ENCODE assay signal across 12 mouse cellular contexts in the genomic region with DNA sequence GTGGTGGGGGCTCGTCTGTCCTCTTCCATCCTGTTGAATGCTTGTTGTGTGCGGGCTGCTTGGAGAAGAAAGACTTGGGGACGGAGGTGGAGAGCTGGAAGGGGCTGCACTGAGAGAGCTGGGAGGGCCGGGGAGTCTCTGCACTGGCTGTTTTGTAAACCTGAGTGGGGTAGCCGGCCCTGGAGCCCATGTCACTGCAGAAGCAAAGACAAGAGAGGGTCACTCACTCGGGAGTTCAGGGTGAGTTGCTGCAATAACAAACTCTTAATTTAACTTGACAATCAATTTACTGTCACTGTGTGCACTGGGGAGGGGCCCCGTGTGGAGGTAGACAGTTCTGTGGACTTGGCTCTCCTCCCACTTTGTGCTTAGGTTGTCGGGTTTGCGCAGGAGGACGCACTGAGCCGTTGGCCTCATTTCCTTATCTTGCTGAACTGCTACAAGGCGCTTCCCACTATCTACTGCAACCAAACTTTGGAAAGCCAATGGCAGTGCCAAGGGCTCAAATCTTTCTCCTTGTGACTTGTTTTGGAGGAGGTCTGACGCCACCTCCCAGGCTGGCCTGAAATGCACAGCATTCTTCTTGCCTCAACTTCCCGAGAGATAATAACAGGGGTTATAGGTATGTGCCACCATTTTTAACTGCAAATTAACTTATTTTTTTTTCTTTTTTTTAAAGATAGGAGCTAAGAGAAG. TPM values are rescaled to one million over a fixed set of nuclear protein-coding genes. Genes with fewer than 3 reads are reported as not detected.
A peak's percentile ranks its signal among the peaks of the same experiment; 100 is the strongest.
DNase-seq lines count a peak whose midpoint lies in the region; ATAC-seq and TF ChIP-seq lines count a peak whose summit lies in the region.
"Had no signal": no experiment of that assay in that cellular context is flagged by ENCODE, and none has a peak within 500 bp of the region (broad histone marks: within the 10 kb centered on the region; RNA-seq: fewer than 3 reads in every experiment).

No protein-coding gene starts in this region.

- no peak for TF ChIP-seq POLR2A in cerebellum, adult 2 months (IDR thresholded peaks at IDR 0.05; ENCODE audit: borderline replicate concordance, insufficient read depth, low read length)

- H3K9ac ChIP-seq in liver, embryonic 11.5 days (ENCODE audit: low read depth, low read length) = peak overlapping the region; percentile 61

- no peaks in the 10 kb centered on the region; the same call in 1 of the 2 replicates for H3K27me3 ChIP-seq in liver, embryonic 11.5 days (replicated peaks; ENCODE audit: control insufficient read depth, insufficient read depth, low read length)
- H3K27me3 ChIP-seq in cerebellum, adult 2 months (ENCODE audit: control insufficient read depth, insufficient read depth, low read length) = no peaks in the 10 kb centered on the region

- intact Hi-C loops in left cerebral cortex, adult 2 months (cut with DNase I) = no loop called here

- 23% methylated on average over 14 of the region's 14 CpGs for WGBS in liver, embryonic 11.5 days
- WGBS in cerebellum, adult 2 months = 71% methylated on average over 14 of the region's 14 CpGs

- ATAC-seq in liver, embryonic 11.5 days (replicated peaks; ENCODE audit: low FRiP score) = peak; percentile 89
- ATAC-seq: forebrain, embryonic 16.5 days had no signal

- peaks cover 4% of the 10 kb centered on the region; the same call in 1 of the 2 replicates for H3K36me3 ChIP-seq in liver, embryonic 11.5 days (ENCODE audit: control insufficient read depth, insufficient read depth, low read length)

- peak overlapping the region; percentile 57 for H3K4me2 ChIP-seq in liver, embryonic 11.5 days

- peak overlapping the region; percentile 35 for H3K4me3 ChIP-seq in liver, embryonic 11.5 days (ENCODE audit: low read depth, low read length)
- no peak overlapping the region for H3K4me3 ChIP-seq in left cerebral cortex, adult 2 months
- H3K4me3 ChIP-seq in cerebellum, adult 2 months (replicated peaks; ENCODE audit: insufficient read depth, low read depth, low read length) = no peak overlapping the region

- no peaks in the 10 kb centered on the region for H3K9me3 ChIP-seq in liver, embryonic 11.5 days (ENCODE audit: control insufficient read depth, low read length)

- peak overlapping the region; percentile 91 for H3K27ac ChIP-seq in liver, embryonic 11.5 days (ENCODE audit: low read depth, low read length)
- H3K27ac ChIP-seq in left cerebral cortex, adult 2 months = no peak overlapping the region
- no peak overlapping the region for H3K27ac ChIP-seq in cerebellum, adult 2 months (ENCODE audit: insufficient read depth, low read length)

- H3K4me1 ChIP-seq in liver, embryonic 11.5 days (replicated peaks; ENCODE audit: control insufficient read depth, insufficient read depth, low read length) = peaks cover 65% of the 10 kb centered on the region
- H3K4me1 ChIP-seq in cerebellum, adult 2 months (ENCODE audit: control insufficient read depth, insufficient read depth, low read length) = peaks cover 27% of the 10 kb centered on the region

- no peak for TF ChIP-seq CTCF in left cerebral cortex, adult 2 months (IDR thresholded peaks at IDR 0.05)
- TF ChIP-seq CTCF in cerebellum, adult 2 months (IDR thresholded peaks at IDR 0.05; ENCODE audit: borderline replicate concordance, insufficient read depth, low read depth, low read length) = no peak

- DNase-seq in ovary, adult 18-20 months (ENCODE audit: low spot score) = peak; percentile 49
- DNase-seq in ovary, postnatal 10 days (ENCODE audit: low spot score) = no peak
- DNase-seq in c-Kit-positive CD71-positive TER-119-positive erythroid progenitor cells, embryonic 14.5 days (ENCODE audit: low spot score) = peak; percentile 84
- DNase-seq in liver, embryonic 11.5 days (ENCODE audit: low spot score) = peak; percentile 63
- DNase-seq in testis, postnatal 14 days (ENCODE audit: low spot score) = peak; percentile 74
- DNase-seq in left cerebral cortex, adult 2 months (ENCODE audit: extremely low spot score in 1 of 2, low spot score in 2 of 2) = no peak
- no peak for DNase-seq in cerebellum, adult 2 months
- DNase-seq: cerebellum, adult 18-20 months; lung, postnatal 10 days; thymus, postnatal 4 days had no signal

RNA-seq across cellular contexts. Expression of a gene that starts 35.4 kb away (rescaled TPM):
- 6.1 and 7.5 TPM in 2 replicates for polyA plus RNA-seq in liver, embryonic 11.5 days (2014; fragmentation: Nextera tagmentation; extraction: Ambion mirVana)
- total RNA-seq in left cerebral cortex, adult 2 months (2021) = 100 to 1,000 TPM; 114 to 128 TPM
- 28.3 and 29.8 TPM in 2 replicates for polyA plus RNA-seq in cerebellum, adult 2 months (2012; rRNA removed)
- total RNA-seq: granulocyte monocyte progenitor cell, adult 5-6 weeks had no signal

RNA-seq across cellular contexts. Expression of a gene that starts 50.0 kb away (rescaled TPM):
- 6.0 and 6.9 TPM in 2 replicates for polyA plus RNA-seq in liver, embryonic 11.5 days (2014; fragmentation: Nextera tagmentation; extraction: Ambion mirVana)
- 10 to 100 TPM; 15.1 to 18.2 TPM for total RNA-seq in left cerebral cortex, adult 2 months (2021)
- polyA plus RNA-seq in cerebellum, adult 2 months (2012; rRNA removed) = 81.8 and 99.7 TPM in 2 replicates
- total RNA-seq: granulocyte monocyte progenitor cell, adult 5-6 weeks had no signal

RNA-seq across cellular contexts. Expression of a gene that starts 57.4 kb away (rescaled TPM):
- 51.6 and 53.7 TPM in 2 replicates for polyA plus RNA-seq in liver, embryonic 11.5 days (2014; fragmentation: Nextera tagmentation; extraction: Ambion mirVana)
- total RNA-seq in left cerebral cortex, adult 2 months (2021) = 10 to 100 TPM; 26.4 to 27.8 TPM
- 46.2 and 54.9 TPM in 2 replicates for polyA plus RNA-seq in cerebellum, adult 2 months (2012; rRNA removed)

Comparison
In these comparisons a context has a peak if more than half of its experiments do, and no peak if none do; other contexts are left out.
1. DNase-seq: peak in ovary, adult 18-20 months (single experiment), c-Kit-positive CD71-positive TER-119-positive erythroid progenitor cells, embryonic 14.5 days (single experiment), liver, embryonic 11.5 days (single experiment) and testis, postnatal 14 days (single experiment); none in ovary, postnatal 10 days (single experiment), left cerebral cortex, adult 2 months (0 of 2) and cerebellum, adult 2 months (0 of 2).
2. RNA of a gene that starts 50.0 kb away (polyA plus RNA-seq): 81.8 to 99.7 TPM in cerebellum, adult 2 months; 6.0 to 6.9 TPM in liver, embryonic 11.5 days; every median in the first group is over 10 times any median in the second.